Mouse (Mus musculus) CH12.LX (cell line): ENCODE measurements around the gene Pomp. TPM values are rescaled to one million over a fixed set of nuclear protein-coding genes. Genes with fewer than 3 reads are reported as not detected.

Experiments used
- DNase-seq: peaks from one replicate; pipeline ENCODE4 v3.0.0-alpha.2; 2013; ENCODE audit errors: extremely low read depth
- H3K27ac ChIP-seq: 2 replicates; pipeline ENCODE4 v1.5.1; 2012; ENCODE audit warnings: low read depth, mild to moderate bottlenecking, control low read depth, moderate library complexity; ENCODE audit not compliant: insufficient read depth
- H3K27me3 ChIP-seq: replicated peaks from 2 replicates; pipeline ENCODE3; 2012; ENCODE audit warnings: inconsistent platforms
- H3K36me3 ChIP-seq, 2 experiments: replicated peaks in 1 of 2; 2 replicates each; pipeline versions ENCODE3 to v1.6.1; 2012; ENCODE audit warnings: inconsistent platforms in 1 of 2, low read length in 1 of 2, mild to moderate bottlenecking in 1 of 2, mixed read lengths in 1 of 2, moderate library complexity in 1 of 2; ENCODE audit not compliant: control insufficient read depth in 1 of 2, insufficient read depth in 1 of 2
- H3K4me1 ChIP-seq, 2 experiments: 2 replicates each; pipeline ENCODE4 v1.6.1; 2012; ENCODE audit warnings: inconsistent platforms in 1 of 2, moderate library complexity in 1 of 2; ENCODE audit not compliant: insufficient read depth in 2 of 2, control insufficient read depth in 1 of 2
- H3K4me2 ChIP-seq: 2 replicates; pipeline ENCODE4 v1.6.1; 2012; ENCODE audit warnings: low read depth, mild to moderate bottlenecking, control low read depth; ENCODE audit not compliant: poor library complexity, insufficient read depth, severe bottlenecking
- H3K4me3 ChIP-seq, 3 experiments: fragments of 150-350 bp in 1 of 3; sonication (generic) in 1 of 3; replicated peaks in 1 of 3; 2 replicates each; pipeline versions ENCODE3 to v1.5.1; 2011 to 2012; ENCODE audit warnings: low read depth in 2 of 3, low read length in 2 of 3, mild to moderate bottlenecking in 2 of 3, moderate library complexity in 2 of 3, control low read depth in 1 of 3, improper control_type of control experiment in 1 of 3, inconsistent platforms in 1 of 3, mixed read lengths in 1 of 3; ENCODE audit not compliant: poor library complexity in 1 of 3
- H3K79me2 ChIP-seq: replicated peaks from 2 replicates; pipeline ENCODE4 v1.6.1; 2012; ENCODE audit warnings: mild to moderate bottlenecking, moderate library complexity; ENCODE audit not compliant: control insufficient read depth, poor library complexity, insufficient read depth, severe bottlenecking; ENCODE audit errors: extremely low read depth
- H3K9ac ChIP-seq: 2 replicates; pipeline ENCODE4 v1.6.1; 2012; ENCODE audit warnings: low read depth, mild to moderate bottlenecking, control low read depth, moderate library complexity; ENCODE audit not compliant: insufficient read depth
- H3K9me3 ChIP-seq: replicated peaks from 2 replicates; pipeline ENCODE3; 2012; ENCODE audit warnings: low read length, inconsistent platforms, mixed read lengths
- CHD1 ChIP-seq: IDR thresholded peaks from 2 replicates; pipeline ENCODE4 v1.6.1; 2012; ENCODE audit warnings: low read depth, low read length, improper control_type of control experiment, inconsistent platforms
- CHD2 ChIP-seq: IDR thresholded peaks from 2 replicates; pipeline ENCODE4 v1.6.1; 2011; ENCODE audit warnings: low read length, improper control_type of control experiment
- E2F4 ChIP-seq: IDR thresholded peaks from 2 replicates; pipeline ENCODE4 v1.6.1; 2011; ENCODE audit warnings: low read depth, low read length, improper control_type of control experiment; ENCODE audit not compliant: insufficient replicate concordance
- ELF1 ChIP-seq: IDR thresholded peaks from 2 replicates; pipeline ENCODE4 v1.6.1; 2014; ENCODE audit warnings: low read depth, mild to moderate bottlenecking, inconsistent platforms, low read length, improper control_type of control experiment
- ETS1 ChIP-seq: conservative IDR thresholded peaks from 2 replicates; pipeline ENCODE4 v1.6.1; 2012; ENCODE audit warnings: low read depth, mild to moderate bottlenecking, inconsistent platforms, low read length, improper control_type of control experiment, moderate library complexity
- GABPA ChIP-seq: IDR thresholded peaks from 2 replicates; pipeline ENCODE4 v1.6.1; 2012; ENCODE audit warnings: low read depth, low read length, improper control_type of control experiment, inconsistent platforms; ENCODE audit not compliant: insufficient replicate concordance
- HCFC1 ChIP-seq: IDR thresholded peaks from 2 replicates; pipeline ENCODE4 v1.6.1; 2012; ENCODE audit warnings: low read depth, mild to moderate bottlenecking, inconsistent platforms, low read length, improper control_type of control experiment
- IRF4 ChIP-seq: IDR thresholded peaks from 2 replicates; pipeline ENCODE4 v1.6.1; 2014; ENCODE audit warnings: low read depth, mild to moderate bottlenecking, inconsistent platforms, low read length, improper control_type of control experiment
- JUN ChIP-seq: IDR thresholded peaks from 2 replicates; pipeline ENCODE4 v1.6.1; 2011; ENCODE audit warnings: low read depth, mild to moderate bottlenecking, low read length, improper control_type of control experiment, moderate library complexity; ENCODE audit not compliant: insufficient read depth
- JUND ChIP-seq: conservative IDR thresholded peaks from 2 replicates; pipeline ENCODE4 v1.6.1; 2011; ENCODE audit warnings: low read depth, low read length, improper control_type of control experiment
- MAFK ChIP-seq: IDR thresholded peaks from 2 replicates; pipeline ENCODE4 v1.6.1; 2011; ENCODE audit warnings: low read length, improper control_type of control experiment; ENCODE audit not compliant: insufficient replicate concordance
- MEF2A ChIP-seq: IDR thresholded peaks from 2 replicates; pipeline ENCODE4 v1.6.1; 2014; ENCODE audit warnings: low read depth, mild to moderate bottlenecking, inconsistent platforms, low read length, improper control_type of control experiment, borderline replicate concordance
- MYC ChIP-seq: IDR thresholded peaks from 2 replicates; pipeline ENCODE4 v1.6.1; 2011; ENCODE audit warnings: low read depth, mild to moderate bottlenecking, improper control_type of control experiment, low read length
- NELFE ChIP-seq: IDR thresholded peaks from 2 replicates; pipeline ENCODE4 v1.6.1; 2011; ENCODE audit warnings: low read depth, low read length, improper control_type of control experiment
- RCOR1 ChIP-seq: conservative IDR thresholded peaks from 2 replicates; pipeline ENCODE4 v1.6.1; 2012; ENCODE audit warnings: low read depth, mild to moderate bottlenecking, inconsistent platforms, low read length, improper control_type of control experiment
- SMC3 ChIP-seq: IDR thresholded peaks from 2 replicates; pipeline ENCODE4 v1.6.1; 2011; ENCODE audit warnings: low read depth, low read length, improper control_type of control experiment
- TBP ChIP-seq: conservative IDR thresholded peaks from 2 replicates; pipeline ENCODE4 v1.6.1; 2011; ENCODE audit warnings: low read depth, low read length, improper control_type of control experiment
- TCF12 ChIP-seq: IDR thresholded peaks from 2 replicates; pipeline ENCODE4 v1.6.1; 2014; ENCODE audit warnings: low read depth, mild to moderate bottlenecking, inconsistent platforms, low read length, improper control_type of control experiment
- USF1 ChIP-seq: IDR thresholded peaks from 2 replicates; pipeline ENCODE4 v1.6.1; 2014; ENCODE audit warnings: low read depth, mild to moderate bottlenecking, inconsistent platforms, low read length, improper control_type of control experiment
- ZNF384 ChIP-seq: IDR thresholded peaks from 2 replicates; pipeline ENCODE4 v1.6.1; 2012; ENCODE audit warnings: low read depth, low read length, improper control_type of control experiment, inconsistent platforms
- dilution Hi-C: fragments of 300-500 bp; cut with MboI; formaldehyde crosslinking; loops from 2 replicates; pipeline ENCODE4 v1.14.3; 2020; ENCODE audit warnings: low sequenced_read_pairs; ENCODE audit not compliant: extremely low pct_unique_long_range_greater_than_20kb, extremely low pct_ligation_motif_present
- in situ Hi-C: fragments of 300-500 bp; cut with MboI; formaldehyde crosslinking; loops from 3 replicates; pipeline ENCODE4 v1.14.3; 2019; ENCODE audit warnings: low sequenced_read_pairs, low pct_ligation_motif_present, low pct_unique_long_range_greater_than_20kb, mixed read lengths
- polyA plus RNA-seq: library from polyadenylated mRNA; unstranded; fragments of >175 nt; gene quantifications from 2 replicates; pipeline ENCODE4 v1.2.1, GENCODE M21; 2012; ENCODE audit warnings: low read depth; ENCODE audit not compliant: insufficient read length
- total RNA-seq, 2 experiments: library from RNA; depleted of rRNA; stranded (reverse); fragments of 300-350 nt in 1 of 2; fragments of >200 nt in 1 of 2; gene quantifications; 2 replicates each; pipeline ENCODE4 v1.2.3; 2012 to 2014

Pomp gene
- total and polyA plus RNA-seq, 3 experiments: 164 to 618 (median 303) TPM

GRCm38 (mm10) chr5:147826546-147826945 is 33.7 kb upstream of the Pomp start:
- H3K79me2 ChIP-seq: no peaks in the 10 kb centered on the region
- H3K4me1 ChIP-seq: peaks cover 0 to 7% of the 10 kb centered on the region in 2 experiments; a peak in 2 of 4 replicates
- H3K36me3 ChIP-seq: no peaks in the 10 kb centered on the region
- H3K27me3 ChIP-seq: no peaks in the 10 kb centered on the region
- no peak for TF ChIP-seq ELF1
- TF ChIP-seq CHD2: no peak
- no peak for TF ChIP-seq MAFK
- no peak for TF ChIP-seq USF1
- no peak for TF ChIP-seq IRF4
- H3K27ac ChIP-seq: no peak overlapping the region
- H3K4me2 ChIP-seq: no peak overlapping the region
- DNase-seq: no peak
- no peak overlapping the region for H3K9ac ChIP-seq
- in situ Hi-C loops (no loop called here), dilution Hi-C loops (no loop called here)
- no peaks in the 10 kb centered on the region for H3K9me3 ChIP-seq
- H3K4me3 ChIP-seq: no peak overlapping the region

GRCm38 (mm10) chr5:147828846-147829245 is 31.4 kb upstream of the Pomp start:
- dilution Hi-C loops: no loop called here
- DNase-seq: no peak
- H3K79me2 ChIP-seq: no peaks in the 10 kb centered on the region
- TF ChIP-seq HCFC1 (no peak), MYC (no peak), CHD1 (no peak), ETS1 (no peak), RCOR1 (no peak), MEF2A (no peak), JUND (no peak), JUN (no peak), SMC3 (no peak), TCF12 (no peak), NELFE (no peak), USF1 (no peak), TBP (no peak), ZNF384 (no peak), E2F4 (no peak), GABPA (no peak)
- TF ChIP-seq, all 38 proteins: peak for 0
- no peaks in the 10 kb centered on the region for H3K36me3 ChIP-seq
- in situ Hi-C loops: no loop called here
- H3K27ac ChIP-seq: no peak overlapping the region
- H3K27me3 ChIP-seq: no peaks in the 10 kb centered on the region
- H3K4me2 ChIP-seq: no peak overlapping the region
- H3K9ac ChIP-seq: no peak overlapping the region
- H3K4me1 ChIP-seq: peaks cover 0 to 7% of the 10 kb centered on the region in 2 experiments; a peak in 2 of 4 replicates
- no peak overlapping the region for H3K4me3 ChIP-seq
- no peaks in the 10 kb centered on the region for H3K9me3 ChIP-seq
